Mouse (Mus musculus) liver, adult 2 months (tissue): ENCODE results near the gene Flywch1.

Source experiments
- CTCF ChIP-seq: fragments of 200-500 bp; IDR thresholded peaks from 2 replicates; pipeline ENCODE4 v1.5.1; 2011; ENCODE audit warnings: low read depth, low read length, control low read depth
- POLR2A ChIP-seq: fragments of 200-500 bp; IDR thresholded peaks from 2 replicates; pipeline ENCODE4 v1.6.1; 2011; ENCODE audit warnings: low read length, control low read depth; ENCODE audit not compliant: insufficient read depth; ENCODE audit errors: extremely low read depth

- TF ChIP-seq POLR2A (no peak), CTCF (peak; percentile 95)
Measured at GRCm38 (mm10) chr17:23774090-23774489, 2.7 kb upstream of the Flywch1 start.
